Mouse (Mus musculus) monocyte, adult 5-6 weeks (primary cell): ENCODE measurements at regions not wholly inside any gene's neighbourhood (a gene's known extent, or its start where the extent isn't known, plus 50 kb on each side); places are given as distances from the start of the nearest gene placed in this dataset.

Experiments used
- ATAC-seq: fragments of 153-309, 156-312 bp; replicated peaks from 2 replicates; pipeline ENCODE4 v1.8.0; 2017; ENCODE audit warnings: mild to moderate bottlenecking; ENCODE audit not compliant: low TSS enrichment, insufficient number of reproducible peaks, severe bottlenecking, poor library complexity, low FRiP score

- no peak for ATAC-seq
These were observed 244.9 kb upstream of the Xrcc4 start for GRCm38 (mm10) chr13:90334286-90334685.

GRCm38 (mm10) chr13:90325226-90325625, 235.8 kb upstream of the Xrcc4 start:
- ATAC-seq = no peak

- ATAC-seq = no peak
These were observed 224.0 kb upstream of the Xrcc4 start for GRCm38 (mm10) chr13:90313209-90313978.

GRCm38 (mm10) chr13:90310482-90310881, 221.1 kb upstream of the Xrcc4 start:
- ATAC-seq = no peak

DNA sequence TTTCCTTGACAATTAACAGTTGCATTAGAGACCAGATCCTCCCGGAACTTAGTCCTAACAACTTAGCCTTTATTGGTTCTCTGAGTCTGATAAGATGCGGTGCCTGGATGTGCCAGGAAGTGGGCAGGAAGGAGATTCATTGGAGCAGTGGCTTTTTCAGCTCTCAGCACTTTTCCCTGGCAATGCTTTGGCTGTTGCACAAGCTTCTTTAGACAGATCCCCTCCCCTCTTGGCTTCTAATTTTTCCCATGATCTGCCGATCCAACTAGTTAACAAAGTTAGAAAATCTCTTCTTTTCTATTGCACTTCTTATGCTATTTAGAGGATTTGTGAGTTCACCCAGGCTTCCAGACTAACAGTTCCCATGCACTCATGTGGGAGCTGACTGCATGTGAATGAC, 211.1 kb upstream of the Xrcc4 start:
- ATAC-seq = no peak

GRCm38 (mm10) chr13:90294648-90295007, 205.2 kb upstream of the Xrcc4 start:
- no peak for ATAC-seq

GRCm38 (mm10) chr13:90293697-90294647, 204.6 kb upstream of the Xrcc4 start:
- no peak for ATAC-seq

DNA sequence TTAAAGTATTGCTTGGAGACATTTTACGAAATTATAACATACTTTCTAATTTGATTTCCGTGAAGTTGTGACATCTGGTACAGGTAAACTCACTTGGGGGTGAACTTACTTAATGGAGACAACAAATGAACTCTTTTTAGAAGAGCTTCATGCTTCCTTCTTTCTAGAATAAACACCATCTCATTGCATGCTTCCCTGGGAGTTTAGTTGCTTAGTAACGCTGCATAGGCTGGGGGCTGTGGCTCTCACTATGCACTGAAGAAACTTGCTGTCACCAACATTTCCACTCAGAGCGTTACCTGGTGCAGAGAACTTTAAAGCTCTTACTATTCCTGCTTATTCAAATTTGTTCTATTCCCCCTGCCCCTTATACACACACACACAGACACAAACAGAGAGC, 203.5 kb upstream of the Xrcc4 start:
- ATAC-seq = no peak

DNA sequence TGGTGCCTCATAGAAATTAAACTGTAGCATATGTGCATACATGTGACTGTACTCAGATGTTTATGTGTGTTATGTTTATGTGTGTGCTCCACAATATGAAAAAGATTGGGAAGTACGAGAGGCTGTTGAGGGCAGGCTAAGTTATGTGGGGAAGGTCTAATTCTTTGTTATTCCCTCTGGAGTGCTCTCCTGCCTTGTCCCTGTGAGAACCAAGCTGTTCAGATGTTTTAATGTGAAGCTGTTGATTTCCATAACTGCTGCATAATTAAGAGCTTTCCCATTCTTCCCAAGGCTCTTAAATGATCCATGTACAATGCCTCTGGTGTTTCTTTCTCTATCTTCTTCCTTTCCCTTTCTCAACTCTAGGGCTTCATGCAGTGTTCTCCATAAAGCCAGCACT, 202.7 kb upstream of the Xrcc4 start:
- no peak for ATAC-seq

DNA sequence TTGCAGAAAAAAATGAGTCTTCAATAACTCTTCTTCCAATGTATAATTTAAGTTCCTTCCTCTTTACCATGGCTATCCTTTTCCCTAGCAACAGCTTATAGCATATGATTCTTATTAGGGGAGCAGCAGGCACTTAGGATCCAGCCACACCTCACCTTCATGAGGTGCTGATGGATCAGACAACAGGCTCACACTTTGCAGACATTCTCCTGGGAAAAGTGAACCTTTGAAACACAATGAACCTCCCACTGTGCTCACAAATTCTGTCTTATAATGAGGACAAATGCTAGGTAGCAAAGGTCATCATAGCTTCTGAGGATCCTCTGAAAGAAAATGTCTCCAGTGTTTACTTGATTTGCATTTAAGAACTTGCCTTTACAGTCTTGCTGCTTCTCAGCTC, 191.6 kb upstream of the Xrcc4 start:
- no peak for ATAC-seq

- no peak for ATAC-seq
These were observed 190.5 kb upstream of the Xrcc4 start for GRCm38 (mm10) chr13:90279786-90280382.

GRCm38 (mm10) chr13:90279355-90279754, 189.9 kb upstream of the Xrcc4 start:
- no peak for ATAC-seq

DNA sequence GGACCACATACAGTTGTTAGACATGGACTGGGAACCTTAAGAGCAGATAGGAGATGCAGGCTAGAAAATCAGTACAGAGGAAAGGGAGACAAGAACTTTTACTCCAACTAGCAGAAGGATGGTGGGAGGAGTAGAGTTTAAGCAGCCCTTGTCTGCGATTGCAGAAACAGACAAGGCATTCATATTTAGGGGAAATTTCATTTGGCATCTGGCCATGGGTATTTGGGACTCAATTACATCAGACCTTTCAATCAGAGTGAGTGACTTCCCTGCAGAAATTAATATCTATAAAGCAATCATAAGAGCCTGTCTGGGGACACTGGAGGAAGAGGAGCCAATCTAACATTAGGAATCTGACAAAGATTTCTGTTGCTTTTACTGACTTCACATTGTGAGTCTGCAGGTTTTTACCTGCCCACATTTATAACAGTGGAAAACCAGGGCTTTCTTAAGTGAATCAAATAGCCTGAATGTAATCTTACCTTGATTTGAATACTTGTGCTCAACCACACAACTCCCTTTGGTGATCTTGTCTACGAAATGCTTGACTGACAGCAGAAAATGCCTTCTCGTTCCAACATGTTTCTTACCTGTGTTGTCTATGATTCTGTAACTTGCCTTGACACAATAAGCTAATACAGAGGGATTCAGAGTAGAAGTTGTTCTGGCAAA, 169.8 kb upstream of the Xrcc4 start:
- no peak for ATAC-seq

- no peak for ATAC-seq
These were observed 163.6 kb upstream of the Xrcc4 start for GRCm38 (mm10) chr13:90252981-90253380.

- ATAC-seq = no peak
These were observed 156.8 kb upstream of the Xrcc4 start for GRCm38 (mm10) chr13:90245997-90246765.

DNA sequence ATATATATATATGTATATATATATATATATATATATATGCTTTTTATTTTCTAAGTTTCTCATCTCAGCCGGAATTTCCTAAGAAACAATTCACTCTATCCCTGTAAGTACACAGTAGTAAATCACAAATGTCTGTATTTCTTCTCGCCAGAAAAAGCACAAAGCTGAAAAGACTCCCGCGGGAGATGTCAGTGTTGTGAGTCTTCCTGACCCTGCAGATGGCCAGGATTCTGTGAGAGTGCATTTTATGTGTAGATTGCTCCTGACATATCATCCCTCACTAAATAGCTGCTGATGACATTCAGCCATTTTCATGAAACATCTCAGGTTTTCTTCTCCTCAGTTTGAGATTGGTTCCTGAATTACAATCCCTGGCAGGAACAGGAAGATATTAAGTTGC, 148.9 kb upstream of the Xrcc4 start:
- no peak for ATAC-seq

- ATAC-seq = no peak
These were observed 144.6 kb upstream of the Xrcc4 start for GRCm38 (mm10) chr13:90233986-90234385.

GRCm38 (mm10) chr13:90233561-90233960, 144.2 kb upstream of the Xrcc4 start:
- ATAC-seq = no peak
